Mouse (Mus musculus) spleen, adult 12 weeks (tissue): Measurements from ENCODE around the gene Galp.
"Not testable (repeated sequence)": the region's sequence is repeated elsewhere in the genome, so short reads cannot be mapped to it uniquely, and the experiment has no call there.

Experiments
- DNase-seq: peaks from one replicate; pipeline ENCODE4 v3.0.0; 2022; ENCODE audit warnings: low spot score

The Galp gene

DNA sequence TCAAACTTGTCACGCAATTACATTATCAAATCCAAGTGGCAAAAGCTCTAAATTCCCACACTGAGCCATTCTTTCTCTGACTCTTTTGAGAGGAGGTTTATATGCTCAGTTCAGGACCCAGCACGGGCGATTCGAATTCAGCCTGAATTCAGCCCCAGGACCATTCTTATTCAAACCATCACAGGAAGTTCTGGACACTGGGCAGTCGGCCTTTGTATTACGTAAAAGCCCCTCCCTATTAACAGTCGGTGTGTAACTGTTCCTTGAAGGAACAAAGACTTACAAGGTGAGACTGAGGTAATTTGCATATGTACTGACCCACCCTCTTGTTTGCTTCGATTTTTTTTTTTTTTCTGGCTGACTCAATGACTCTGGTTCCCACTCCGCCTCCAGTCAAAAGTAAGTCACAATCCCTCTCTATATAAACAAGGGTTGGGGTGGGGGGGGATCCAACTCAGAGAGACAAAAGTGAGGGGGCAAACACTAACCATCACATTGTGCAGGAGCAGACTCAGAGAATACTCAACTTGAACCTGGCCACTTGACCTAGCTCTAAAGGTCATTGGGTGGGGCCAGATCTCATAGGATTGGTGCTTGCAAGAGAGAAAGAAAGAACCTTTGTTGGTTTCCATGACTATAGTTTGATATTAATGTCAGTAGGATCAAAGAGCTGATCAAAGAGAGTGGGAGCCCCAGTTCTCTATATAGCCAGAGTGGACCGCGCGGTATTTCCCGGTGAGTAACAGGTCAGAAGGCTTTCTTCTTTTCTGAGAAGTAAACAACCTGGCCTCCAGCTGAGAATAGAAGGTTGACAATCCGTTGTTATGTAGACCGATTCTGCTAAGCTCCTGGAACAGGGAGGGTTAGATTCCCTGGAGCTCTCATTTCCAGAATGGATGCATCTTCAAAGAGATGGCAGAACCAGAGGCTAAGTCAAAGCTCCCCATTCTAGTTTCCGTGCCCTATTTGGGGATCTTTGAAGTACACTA is 61.6 kb downstream of the Galp start:
- no peak for DNase-seq

DNA sequence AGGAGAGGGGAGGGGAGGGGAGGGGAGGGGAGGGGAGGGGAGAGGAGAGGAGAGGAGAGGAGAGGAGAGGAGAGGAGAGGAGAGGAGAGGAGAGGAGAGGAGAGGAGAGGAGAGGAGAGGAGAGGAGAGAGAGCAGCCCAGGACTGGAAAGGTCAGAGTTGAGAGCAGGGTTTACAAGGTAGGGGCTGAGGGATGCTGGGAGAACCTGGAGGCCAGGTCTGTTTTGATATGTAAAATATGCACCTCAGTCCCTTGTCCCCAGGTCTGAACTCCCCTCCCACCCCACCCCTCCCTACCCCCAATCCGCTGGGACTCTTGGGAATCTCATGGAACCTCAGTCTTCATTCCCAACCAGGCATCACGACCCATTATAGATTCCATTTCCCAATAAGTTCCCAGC is 63.1 kb downstream of the Galp start:
- not testable (repeated sequence) for DNase-seq

DNA sequence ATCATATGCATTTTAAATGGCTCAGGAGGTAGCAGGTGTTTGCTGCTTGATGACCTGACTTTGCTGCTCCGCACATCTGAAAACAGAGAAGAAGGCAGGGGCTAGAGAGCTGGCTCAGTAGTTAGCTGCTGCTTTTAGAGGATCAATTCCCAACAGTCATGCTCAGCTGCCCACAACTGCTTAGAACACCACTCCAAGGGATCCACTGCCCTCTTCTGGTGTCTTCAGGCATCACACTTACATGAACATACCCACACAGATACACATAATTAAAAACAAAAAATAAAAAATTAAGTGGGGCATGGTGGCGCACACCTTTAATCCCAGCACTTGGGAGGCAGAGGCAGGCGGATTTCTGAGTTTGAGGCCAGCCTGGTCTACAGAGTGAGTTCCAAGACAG is 65.2 kb downstream of the Galp start:
- no peak for DNase-seq

DNA sequence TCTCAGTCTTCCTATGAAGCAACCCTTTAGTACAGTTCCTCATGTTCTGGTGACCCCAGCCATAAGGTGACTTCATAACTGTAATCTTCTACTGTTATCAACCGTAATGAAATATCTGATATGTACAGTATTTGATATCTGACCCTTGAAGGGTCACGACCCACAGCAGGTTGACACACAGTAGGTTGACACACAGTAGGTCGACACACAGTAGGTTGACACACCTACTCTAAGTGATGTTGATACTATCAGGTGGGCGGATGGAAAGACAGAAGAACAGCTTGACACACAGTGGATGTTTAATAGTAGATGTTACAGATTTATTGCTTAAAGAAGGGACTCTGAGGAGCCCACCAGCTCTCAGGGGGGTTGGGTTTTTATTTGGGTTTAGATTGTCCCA is 66.1 kb downstream of the Galp start:
- DNase-seq = no peak

GRCm38 (mm10) chr7:6265695-6266094 is 68.8 kb downstream of the Galp start:
- peak; percentile 44 for DNase-seq
